Mouse (Mus musculus) kidney, embryonic 16.5 days (tissue): ENCODE measurements at regions not wholly inside any gene's neighbourhood (a gene's known extent, or its start where the extent isn't known, plus 50 kb on each side); places are given as distances from the start of the nearest gene placed in this dataset.

Experiments used
- ATAC-seq: fragments of 200-750 bp; cut with Nextera tagmentation; 2 replicates; pipeline ENCODE4 v1.8.0; 2017; ENCODE audit warnings: moderate TSS enrichment; ENCODE audit not compliant: low FRiP score, low TSS enrichment
- H3K27ac ChIP-seq: fragments of 300-500 bp; sonication (generic); 2 replicates; pipeline ENCODE4 v1.5.1; 2014; ENCODE audit warnings: low read length
- H3K27me3 ChIP-seq: fragments of 300-500 bp; sonication (generic); 2 replicates; pipeline ENCODE4 v1.6.1; 2014; ENCODE audit warnings: low read length, control low read depth, mixed read lengths; ENCODE audit not compliant: insufficient read depth
- H3K36me3 ChIP-seq: fragments of 300-500 bp; sonication (generic); 2 replicates; pipeline ENCODE4 v1.6.1; 2014; ENCODE audit warnings: low read length, control low read depth, mixed read lengths; ENCODE audit not compliant: insufficient read depth
- H3K4me1 ChIP-seq: fragments of 300-500 bp; sonication (generic); 2 replicates; pipeline ENCODE4 v1.6.1; 2014; ENCODE audit warnings: low read length, control low read depth, mixed read lengths; ENCODE audit not compliant: insufficient read depth
- H3K4me2 ChIP-seq: fragments of 300-500 bp; sonication (generic); replicated peaks from 2 replicates; pipeline ENCODE4 v1.6.1; 2014; ENCODE audit warnings: low read depth, low read length
- H3K4me3 ChIP-seq: fragments of 300-500 bp; sonication (generic); 2 replicates; pipeline ENCODE4 v1.5.1; 2014; ENCODE audit warnings: mild to moderate bottlenecking, low read length
- H3K9ac ChIP-seq: fragments of 300-500 bp; sonication (generic); replicated peaks from 2 replicates; pipeline ENCODE4 v1.6.1; 2014; ENCODE audit warnings: low read length
- H3K9me3 ChIP-seq: fragments of 300-500 bp; sonication (generic); 2 replicates; pipeline ENCODE4 v1.6.1; 2016; ENCODE audit warnings: low read length, control low read depth
- WGBS: fragments of 180-500 bp; shearing (Covaris S2); extraction: QIAGEN DNeasy Blood & Tissue Kit; methylation state at CpG from one replicate; pipeline ENCODE4 v1.1.7; 2014; 5-methylcytosine and 5-hydroxymethylcytosine counted together

DNA sequence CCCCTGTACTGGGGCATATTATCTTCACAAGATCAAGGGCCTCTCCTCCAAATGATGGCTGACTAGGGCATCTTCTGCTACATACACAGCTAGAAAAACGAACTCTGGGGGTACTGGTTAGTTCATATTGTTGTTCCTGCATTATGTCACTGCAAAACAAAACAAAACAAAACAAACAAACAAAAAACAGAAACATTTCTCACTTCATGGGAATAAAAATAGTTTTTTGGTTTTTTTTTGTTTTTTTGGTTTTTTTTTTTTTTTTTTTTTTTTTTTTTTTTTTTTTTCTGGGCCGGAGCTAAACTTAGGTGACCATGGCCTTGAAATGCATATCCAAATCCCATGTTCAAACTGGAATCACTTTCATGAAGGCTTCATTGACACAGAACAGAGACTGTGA lies 1184.4 kb downstream of the Efna5 start:
- no peak for ATAC-seq
- H3K27ac ChIP-seq: no peak overlapping the region
- 84% methylated on average over 2 of the region's 2 CpGs for WGBS
- no peaks in the 10 kb centered on the region for H3K36me3 ChIP-seq
- no peaks in the 10 kb centered on the region for H3K27me3 ChIP-seq
- no peak overlapping the region for H3K4me2 ChIP-seq
- no peak overlapping the region for H3K9ac ChIP-seq
- H3K4me1 ChIP-seq: no peaks in the 10 kb centered on the region
- no peaks in the 10 kb centered on the region for H3K9me3 ChIP-seq
- no peak overlapping the region for H3K4me3 ChIP-seq

DNA sequence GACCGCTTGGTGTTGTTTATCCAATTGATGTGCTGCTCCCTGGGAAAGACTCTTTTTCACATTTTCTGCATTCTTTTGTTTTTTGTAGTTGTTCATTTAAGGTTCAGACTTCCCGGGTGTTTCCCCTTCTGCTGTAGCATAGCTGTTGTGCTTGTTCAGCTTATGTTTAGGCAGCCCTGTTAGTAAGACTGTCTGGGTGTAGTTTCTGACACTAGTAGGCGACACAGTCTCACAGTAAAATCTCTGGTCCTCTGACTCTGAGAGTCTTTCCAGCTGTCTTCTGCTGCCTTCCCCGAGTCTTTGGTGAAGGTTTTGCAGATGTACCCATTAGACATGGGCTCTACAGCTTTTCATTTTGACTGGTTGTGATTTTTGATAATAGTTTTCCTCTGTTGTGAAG lies 1194.8 kb downstream of the Efna5 start:
- no peak overlapping the region for H3K27ac ChIP-seq
- 69% methylated on average over 4 of the region's 4 CpGs for WGBS
- no peak for ATAC-seq
- no peaks in the 10 kb centered on the region for H3K9me3 ChIP-seq
- no peaks in the 10 kb centered on the region for H3K27me3 ChIP-seq
- H3K4me3 ChIP-seq: no peak overlapping the region
- no peak overlapping the region for H3K4me2 ChIP-seq
- H3K4me1 ChIP-seq: no peaks in the 10 kb centered on the region
- H3K36me3 ChIP-seq: no peaks in the 10 kb centered on the region
- H3K9ac ChIP-seq: no peak overlapping the region

GRCm38 (mm10) chr17:61684524-61684923 lies 1196.6 kb downstream of the Efna5 start:
- Histone ChIP-seq H3K9me3 (no peaks in the 10 kb centered on the region), H3K4me2 (no peak overlapping the region), H3K4me3 (no peak overlapping the region), H3K27ac (no peak overlapping the region), H3K36me3 (no peaks in the 10 kb centered on the region), H3K27me3 (no peaks in the 10 kb centered on the region), H3K9ac (no peak overlapping the region), H3K4me1 (no peaks in the 10 kb centered on the region)
- no peak for ATAC-seq
- WGBS: 81% methylated on average over 1 of the region's 1 CpGs

DNA sequence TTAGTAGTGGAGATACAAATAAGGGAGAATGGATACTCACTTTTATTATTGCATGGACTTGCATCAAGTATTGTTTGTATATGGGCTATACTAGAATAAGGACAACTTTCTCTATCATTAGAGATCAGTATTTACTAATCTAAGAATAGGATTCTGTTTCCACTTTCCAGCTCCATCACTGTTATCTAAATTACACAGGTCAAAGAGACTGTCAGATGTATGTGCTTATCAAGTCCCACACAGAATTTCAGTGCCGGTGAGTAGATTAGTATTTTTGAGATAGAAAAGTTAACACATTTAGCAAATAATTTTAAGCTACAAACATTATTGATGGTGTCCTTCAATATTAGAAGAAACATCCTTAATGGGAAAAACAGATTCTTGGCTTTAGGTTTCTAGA lies 1210.5 kb downstream of the Efna5 start:
- ATAC-seq: no peak
- H3K9me3 ChIP-seq: no peaks in the 10 kb centered on the region
- no peaks in the 10 kb centered on the region for H3K36me3 ChIP-seq
- no peak overlapping the region for H3K9ac ChIP-seq
- H3K27me3 ChIP-seq: no peaks in the 10 kb centered on the region
- H3K4me3 ChIP-seq: no peak overlapping the region
- WGBS: 84% methylated on average over 1 of the region's 1 CpGs
- H3K27ac ChIP-seq: no peak overlapping the region
- H3K4me2 ChIP-seq: no peak overlapping the region
- H3K4me1 ChIP-seq: no peaks in the 10 kb centered on the region

DNA sequence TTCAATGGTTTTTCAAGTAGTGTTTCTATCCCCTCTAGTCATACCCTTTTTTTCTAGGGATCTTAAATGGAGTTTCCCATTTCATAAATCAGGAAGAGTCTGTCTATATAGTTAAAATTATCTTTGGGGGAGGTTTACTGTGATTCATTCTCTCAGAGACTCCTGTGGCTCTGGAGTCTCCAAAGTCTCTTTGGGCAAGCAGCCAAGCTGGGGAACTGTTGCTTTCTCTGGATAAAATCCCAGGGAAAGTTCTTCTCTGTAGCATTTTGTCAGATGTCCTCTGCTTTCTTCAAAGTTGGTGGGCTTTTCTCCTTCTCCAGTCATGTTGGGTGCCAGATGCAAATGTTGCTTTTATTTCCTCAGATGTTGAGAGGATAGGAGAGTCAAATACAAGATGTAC lies 1213.7 kb downstream of the Efna5 start:
- Histone ChIP-seq H3K4me1 (no peaks in the 10 kb centered on the region), H3K9me3 (no peaks in the 10 kb centered on the region), H3K27ac (no peak overlapping the region), H3K27me3 (no peaks in the 10 kb centered on the region), H3K4me2 (no peak overlapping the region), H3K4me3 (no peak overlapping the region), H3K36me3 (no peaks in the 10 kb centered on the region), H3K9ac (no peak overlapping the region)
- peak; percentile 31; the same call in 1 of the 2 replicates for ATAC-seq

GRCm38 (mm10) chr17:61664926-61665325 lies 1216.2 kb downstream of the Efna5 start:
- H3K4me1 ChIP-seq: no peaks in the 10 kb centered on the region
- H3K27ac ChIP-seq: no peak overlapping the region
- no peak for ATAC-seq
- H3K4me2 ChIP-seq: no peak overlapping the region
- no peaks in the 10 kb centered on the region for H3K9me3 ChIP-seq
- H3K9ac ChIP-seq: no peak overlapping the region
- H3K27me3 ChIP-seq: no peaks in the 10 kb centered on the region
- H3K36me3 ChIP-seq: no peaks in the 10 kb centered on the region
- no peak overlapping the region for H3K4me3 ChIP-seq

GRCm38 (mm10) chr17:61647576-61647975 lies 1233.5 kb downstream of the Efna5 start:
- no peak overlapping the region for H3K4me2 ChIP-seq
- no peaks in the 10 kb centered on the region for H3K9me3 ChIP-seq
- H3K27me3 ChIP-seq: no peaks in the 10 kb centered on the region
- no peak overlapping the region for H3K27ac ChIP-seq
- H3K4me3 ChIP-seq: no peak overlapping the region
- no peak overlapping the region for H3K9ac ChIP-seq
- no peaks in the 10 kb centered on the region for H3K4me1 ChIP-seq
- ATAC-seq: no peak
- H3K36me3 ChIP-seq: no peaks in the 10 kb centered on the region

GRCm38 (mm10) chr17:61608286-61608685 lies 1272.8 kb downstream of the Efna5 start:
- no peaks in the 10 kb centered on the region for H3K27me3 ChIP-seq
- H3K4me2 ChIP-seq: no peak overlapping the region
- no peak overlapping the region for H3K4me3 ChIP-seq
- no peaks in the 10 kb centered on the region for H3K36me3 ChIP-seq
- no peak for ATAC-seq
- H3K4me1 ChIP-seq: no peaks in the 10 kb centered on the region
- WGBS: 64% methylated on average over 4 of the region's 4 CpGs
- H3K9ac ChIP-seq: no peak overlapping the region
- no peaks in the 10 kb centered on the region for H3K9me3 ChIP-seq
- no peak overlapping the region for H3K27ac ChIP-seq

DNA sequence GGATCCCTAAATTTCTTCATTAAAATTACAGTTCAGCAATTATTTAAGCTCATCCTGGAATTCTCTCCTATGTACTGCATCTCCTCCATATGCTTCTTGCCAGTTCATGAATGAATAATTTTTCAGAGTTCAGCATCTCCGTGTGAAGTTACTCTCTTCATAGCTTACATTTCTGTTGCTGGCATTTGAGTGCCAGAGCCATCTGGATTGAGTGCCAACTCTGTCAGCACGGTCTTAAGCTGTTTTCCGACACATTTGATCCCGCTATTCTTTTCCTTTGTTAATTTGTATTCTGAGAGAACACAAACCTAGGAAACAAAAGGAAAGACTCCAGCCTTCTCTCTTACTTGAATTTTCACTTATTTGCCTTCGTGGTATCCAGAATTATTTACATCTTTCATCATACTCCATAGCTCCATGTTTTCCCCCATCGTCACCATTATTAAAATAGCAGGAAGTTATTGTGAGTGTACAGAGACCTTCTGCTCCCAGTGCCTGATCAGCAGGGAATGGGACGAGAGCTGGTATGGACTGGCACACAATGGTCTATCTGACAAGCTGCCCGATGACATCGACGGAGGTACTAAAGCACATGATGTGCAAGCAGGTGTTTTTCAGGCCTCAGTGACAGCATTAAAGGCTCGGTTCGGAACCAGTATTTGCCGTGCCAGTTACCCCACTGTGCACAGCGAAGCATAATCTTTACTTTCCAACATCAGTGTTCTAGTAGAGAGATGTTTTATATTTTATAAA lies 1274.2 kb downstream of the Efna5 start:
- 86% methylated on average over 14 of the region's 14 CpGs for WGBS
- Histone ChIP-seq H3K4me2 (no peak overlapping the region), H3K9ac (no peak overlapping the region), H3K27me3 (no peaks in the 10 kb centered on the region), H3K36me3 (no peaks in the 10 kb centered on the region), H3K4me3 (no peak overlapping the region), H3K27ac (no peak overlapping the region), H3K9me3 (no peaks in the 10 kb centered on the region), H3K4me1 (no peaks in the 10 kb centered on the region)
- no peak for ATAC-seq

DNA sequence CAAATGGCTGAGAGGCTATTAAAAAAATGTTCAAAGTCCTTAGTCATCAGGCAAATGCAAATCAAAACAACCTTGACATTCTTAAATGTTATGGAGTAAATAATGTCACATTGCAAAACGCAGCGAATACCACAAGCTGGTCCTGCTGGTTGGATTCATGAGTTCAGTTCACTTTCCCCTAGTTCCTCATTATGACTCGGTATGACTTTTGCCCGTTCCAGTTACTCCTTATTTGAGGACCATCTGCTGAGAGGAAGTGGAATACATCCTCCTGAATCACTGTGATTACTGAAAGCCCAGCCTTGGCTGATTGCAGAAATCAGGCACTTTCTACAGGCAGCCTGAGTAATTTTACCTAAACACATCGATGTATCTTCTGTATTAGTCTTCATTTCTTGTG lies 1276.9 kb downstream of the Efna5 start:
- H3K27ac ChIP-seq: no peak overlapping the region
- no peak overlapping the region for H3K4me3 ChIP-seq
- no peak for ATAC-seq
- H3K9ac ChIP-seq: no peak overlapping the region
- no peaks in the 10 kb centered on the region for H3K9me3 ChIP-seq
- H3K36me3 ChIP-seq: no peaks in the 10 kb centered on the region
- H3K4me2 ChIP-seq: no peak overlapping the region
- H3K27me3 ChIP-seq: no peaks in the 10 kb centered on the region
- H3K4me1 ChIP-seq: no peaks in the 10 kb centered on the region
- WGBS: 87% methylated on average over 5 of the region's 5 CpGs
